Mouse (Mus musculus): ENCODE measurements around the gene Plcb1. TPM values are rescaled to one million over a fixed set of nuclear protein-coding genes. Genes with fewer than 3 reads are reported as not detected.

Gene Plcb1
- polyA plus RNA-seq, 1 experiment from 2014 or later, result 1.5 TPM

DNA sequence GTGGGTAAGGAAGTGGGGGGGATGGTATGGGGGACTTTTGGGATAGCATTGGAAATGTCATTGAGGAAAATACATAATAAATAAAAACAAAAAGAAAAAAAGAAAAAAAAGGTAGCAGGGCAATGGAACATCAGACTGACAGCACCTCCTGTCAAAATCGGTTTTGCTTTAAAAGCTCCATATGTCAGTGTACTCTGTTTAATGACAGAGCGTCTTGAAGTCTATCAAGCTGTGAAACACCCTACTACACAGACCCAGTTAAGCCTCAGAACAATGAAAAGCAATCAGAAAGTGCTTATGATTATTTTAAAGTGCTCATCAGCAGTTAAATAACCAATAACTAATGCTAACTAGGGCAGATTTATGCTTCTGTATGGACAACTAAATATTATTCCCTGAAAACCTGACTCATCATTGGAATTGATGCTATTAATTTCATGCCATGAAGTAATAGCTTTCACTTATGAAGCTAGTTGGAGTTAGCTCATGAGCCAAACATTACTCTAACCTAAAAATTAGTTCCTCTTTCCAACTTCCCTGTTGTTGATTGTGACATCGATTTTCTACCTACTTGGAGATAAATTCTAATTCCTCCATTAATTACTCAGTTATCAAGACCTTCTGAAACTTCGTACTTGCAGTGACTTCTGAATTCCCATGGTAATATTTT lies 717.6 kb downstream of the Plcb1 start:
- DNase-seq (ENCODE audit: low spot score), result no peak

DNA sequence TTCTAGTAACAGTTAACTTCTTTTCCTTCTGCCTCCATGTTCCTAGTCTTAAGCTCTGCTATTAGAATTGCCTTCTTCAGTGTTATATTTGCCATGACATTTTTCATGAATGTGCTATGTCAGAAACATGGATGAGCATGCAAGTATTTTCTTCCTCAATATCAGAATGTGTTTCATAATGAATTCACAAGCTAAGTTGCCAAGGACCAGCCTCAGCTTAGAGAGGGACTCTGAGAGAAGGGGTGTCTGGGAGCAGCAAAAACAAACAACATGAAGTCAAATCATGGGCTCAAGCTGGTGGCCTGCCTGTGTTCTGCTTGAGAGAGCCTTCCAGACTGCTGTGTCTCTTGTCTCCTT lies 718.1 kb downstream of the Plcb1 start:
- no peak for DNase-seq (ENCODE audit: low spot score)

DNA sequence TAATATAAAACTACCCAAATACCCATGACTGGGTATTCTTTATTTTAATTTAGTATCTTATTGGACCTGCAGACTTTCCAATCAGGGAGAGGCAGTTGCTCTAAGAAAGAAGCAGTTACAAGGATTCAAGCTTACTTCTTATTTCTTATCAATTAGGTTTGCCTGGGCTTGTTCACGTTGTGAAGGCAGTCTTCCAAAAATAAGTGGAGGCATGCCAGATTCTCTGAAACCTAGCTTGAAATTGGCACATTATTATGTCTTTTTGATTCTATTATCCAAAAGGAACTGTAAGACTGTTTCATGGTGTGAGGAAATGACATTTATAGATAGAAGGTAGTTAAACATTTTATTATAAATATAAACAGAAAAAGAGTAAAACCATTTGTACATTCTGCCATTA lies 721.2 kb downstream of the Plcb1 start:
- no peak for DNase-seq (ENCODE audit: low spot score)

DNA sequence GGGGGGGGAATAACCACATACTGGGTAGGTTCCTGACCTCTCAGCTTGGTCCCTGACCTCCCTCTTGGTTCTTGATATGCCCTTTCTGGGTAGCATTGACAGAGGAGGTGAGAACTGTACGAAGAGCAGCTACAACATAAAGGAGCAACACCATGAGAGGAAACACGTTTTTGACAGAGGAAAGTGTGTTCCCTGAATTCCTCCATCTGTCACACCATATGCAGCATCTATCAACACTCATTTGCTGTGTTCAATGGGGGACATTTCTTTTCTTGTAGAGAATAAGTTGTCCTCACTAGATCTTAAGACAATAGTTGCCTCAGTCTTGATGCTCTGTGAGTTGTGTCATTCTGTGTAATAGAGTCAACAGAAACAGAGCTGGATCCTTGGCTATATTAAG lies 733.1 kb downstream of the Plcb1 start:
- no peak for DNase-seq (ENCODE audit: low spot score)

Other genes with a start within 250 kb of the Plcb1 start
- gene Hao1, start 231.7 kb upstream of the Plcb1 start, polyA plus RNA-seq (2015; fragmentation: Nextera tagmentation; extraction: Ambion mirVana), result 0.08 TPM in 1 of 2 replicates, not detected in the other
- gene Tmx4, start 141.9 kb upstream of the Plcb1 start, polyA plus RNA-seq (2015; fragmentation: Nextera tagmentation; extraction: Ambion mirVana), result 7.4 and 8.2 TPM in 2 replicates